Mouse (Mus musculus): Measurements from ENCODE around the gene Tns3.
"Not testable (repeated sequence)": the region's sequence is repeated elsewhere in the genome, so short reads cannot be mapped to it uniquely, and the experiment has no call there.

Gene Tns3

GRCm38 (mm10) chr11:8622668-8623067, 41.7 kb downstream of the Tns3 start:
- in situ Hi-C loops (cut with MboI, MseI): no loop called here

GRCm38 (mm10) chr11:8619111-8619510, 45.2 kb downstream of the Tns3 start:
- in situ Hi-C loops (cut with MboI, MseI): not testable (repeated sequence)

GRCm38 (mm10) chr11:8618301-8618700, 46.0 kb downstream of the Tns3 start:
- in situ Hi-C loops (cut with MboI, MseI): no loop called here

GRCm38 (mm10) chr11:8615436-8615835, 48.9 kb downstream of the Tns3 start:
- in situ Hi-C loops (cut with MboI, MseI): no loop called here

GRCm38 (mm10) chr11:8610456-8610855, 53.9 kb downstream of the Tns3 start:
- in situ Hi-C loops (cut with MboI, MseI): no loop called here

GRCm38 (mm10) chr11:8609873-8610272, 54.5 kb downstream of the Tns3 start:
- in situ Hi-C loops (cut with MboI, MseI): no loop called here

GRCm38 (mm10) chr11:8607123-8607522, 57.2 kb downstream of the Tns3 start:
- in situ Hi-C loops (cut with MboI, MseI): no loop called here

GRCm38 (mm10) chr11:8604789-8605569, 59.4 kb downstream of the Tns3 start:
- in situ Hi-C loops (cut with MboI, MseI): loop anchor here (5.0 kb wide), 1 partner anchor 82 kb away; no protein-coding TSS in a partner anchor

- in situ Hi-C loops (cut with MboI, MseI): loop anchor here (5.0 kb wide), 1 partner anchor 85 kb away; no protein-coding TSS in a partner anchor
Measured at GRCm38 (mm10) chr11:8602606-8603005, 61.7 kb downstream of the Tns3 start.

- in situ Hi-C loops (cut with MboI, MseI): loop anchor here (5.0 kb wide), 1 partner anchor 86 kb away; no protein-coding TSS in a partner anchor
Measured at GRCm38 (mm10) chr11:8601411-8601821, 62.9 kb downstream of the Tns3 start.

- in situ Hi-C loops (cut with MboI, MseI): no loop called here
Measured at GRCm38 (mm10) chr11:8595642-8596041, 68.7 kb downstream of the Tns3 start.

GRCm38 (mm10) chr11:8593172-8593571, 71.2 kb downstream of the Tns3 start:
- in situ Hi-C loops (cut with MboI, MseI): no loop called here

- in situ Hi-C loops (cut with MboI, MseI): no loop called here
Measured at GRCm38 (mm10) chr11:8591271-8591670, 73.1 kb downstream of the Tns3 start.

GRCm38 (mm10) chr11:8589226-8589905, 75.0 kb downstream of the Tns3 start:
- in situ Hi-C loops (cut with MboI, MseI): no loop called here

GRCm38 (mm10) chr11:8587941-8588340, 76.4 kb downstream of the Tns3 start:
- in situ Hi-C loops (cut with MboI, MseI): no loop called here

- in situ Hi-C loops (cut with MboI, MseI): no loop called here
Measured at GRCm38 (mm10) chr11:8586996-8587644, 77.2 kb downstream of the Tns3 start.

GRCm38 (mm10) chr11:8586374-8586773, 78.0 kb downstream of the Tns3 start:
- in situ Hi-C loops (cut with MboI, MseI): no loop called here

- in situ Hi-C loops (cut with MboI, MseI): no loop called here
Measured at GRCm38 (mm10) chr11:8585686-8586085, 78.6 kb downstream of the Tns3 start.

- in situ Hi-C loops (cut with MboI, MseI): no loop called here
Measured at GRCm38 (mm10) chr11:8584925-8585324, 79.4 kb downstream of the Tns3 start.

- in situ Hi-C loops (cut with MboI, MseI): no loop called here
Measured at GRCm38 (mm10) chr11:8584307-8584706, 80.0 kb downstream of the Tns3 start.

GRCm38 (mm10) chr11:8583137-8583536, 81.2 kb downstream of the Tns3 start:
- in situ Hi-C loops (cut with MboI, MseI): no loop called here

Measured in T-helper 2 cell (primary cell).